Mouse (Mus musculus) ovary, postnatal 36 days (tissue): ENCODE measurements around the gene Bnip2.

Experiments
- DNase-seq: peaks from one replicate; pipeline ENCODE4 v3.0.0; 2022; ENCODE audit warnings: low spot score, mixed read lengths

Gene Bnip2

GRCm38 (mm10) chr9:69989303-69990121 lies at the start of gene Bnip2:
Bnip2 (plus strand) TSS chr9:69989466.
- DNase-seq: peak; percentile 98

- DNase-seq: no peak
Measured at GRCm38 (mm10) chr9:69940839-69941490, 48.3 kb upstream of the Bnip2 start.

DNA sequence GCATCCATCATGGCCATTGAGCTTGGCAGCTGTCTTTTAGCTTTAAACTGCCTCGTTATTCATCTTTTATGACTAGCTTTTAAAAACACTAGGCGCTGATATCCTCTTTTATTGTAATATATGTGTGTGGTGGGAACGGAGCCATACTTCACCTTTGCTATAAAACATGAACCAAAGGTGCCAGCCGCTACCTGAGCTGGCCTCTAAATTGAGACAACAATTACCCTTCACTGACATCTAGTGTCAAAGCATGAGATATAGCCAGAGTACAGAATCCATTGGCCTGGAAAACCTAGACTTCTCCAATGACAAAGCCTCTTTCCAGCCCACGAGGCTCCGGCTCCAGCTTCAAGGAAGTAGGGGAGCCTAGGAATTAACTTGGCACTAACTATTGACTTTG lies 47.7 kb upstream of the Bnip2 start:
- no peak for DNase-seq

- peak; percentile 59 for DNase-seq
Measured at GRCm38 (mm10) chr9:69948964-69949363, 40.3 kb upstream of the Bnip2 start.

GRCm38 (mm10) chr9:69949641-69950040 lies 39.6 kb upstream of the Bnip2 start:
- no peak for DNase-seq

DNA sequence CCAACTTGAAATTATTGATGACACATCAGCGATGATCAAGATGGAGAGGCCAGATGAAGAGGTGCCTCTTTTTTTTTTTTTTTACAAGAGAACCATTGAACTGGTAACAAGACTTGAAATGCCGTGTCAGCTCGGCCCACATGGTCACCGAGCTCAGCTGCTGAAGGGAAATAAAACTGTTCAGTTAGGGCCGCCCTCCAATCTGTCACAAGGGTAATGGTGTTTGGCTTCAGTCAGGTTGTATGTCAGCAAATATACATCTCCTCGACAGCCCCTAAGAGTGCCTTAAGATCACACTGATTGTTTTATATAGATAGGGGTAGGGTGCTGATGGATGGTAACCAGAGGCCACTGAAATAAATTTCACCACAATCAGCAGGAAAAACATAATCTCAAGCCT lies 28.3 kb upstream of the Bnip2 start:
- no peak for DNase-seq

GRCm38 (mm10) chr9:69964370-69964769 lies 24.9 kb upstream of the Bnip2 start:
- no peak for DNase-seq

- DNase-seq: no peak
Measured at GRCm38 (mm10) chr9:69985526-69985925, 3.7 kb upstream of the Bnip2 start.

GRCm38 (mm10) chr9:69986063-69986462 lies 3.2 kb upstream of the Bnip2 start:
- no peak for DNase-seq

- no peak for DNase-seq
Measured at GRCm38 (mm10) chr9:69986571-69986970, 2.7 kb upstream of the Bnip2 start.

DNA sequence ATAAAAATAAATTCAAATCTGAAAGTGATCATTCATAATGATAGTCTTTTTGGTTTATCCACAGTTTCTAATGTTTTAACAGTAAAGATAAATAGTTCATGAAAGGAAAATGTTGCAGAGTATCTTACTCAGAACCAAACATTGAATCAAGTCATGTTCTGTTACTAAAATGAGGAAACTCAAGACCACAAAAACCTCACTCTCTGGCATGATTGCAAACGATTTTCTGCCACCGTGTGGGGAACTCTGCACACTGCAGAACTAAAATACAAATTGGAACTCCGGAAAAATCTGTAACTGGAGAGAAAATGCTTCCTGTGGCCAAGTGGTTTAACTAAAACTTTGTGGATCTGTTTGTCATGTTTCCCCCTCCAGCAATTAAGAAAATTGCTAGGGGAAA lies 1.7 kb upstream of the Bnip2 start:
- peak; percentile 56 for DNase-seq

DNA sequence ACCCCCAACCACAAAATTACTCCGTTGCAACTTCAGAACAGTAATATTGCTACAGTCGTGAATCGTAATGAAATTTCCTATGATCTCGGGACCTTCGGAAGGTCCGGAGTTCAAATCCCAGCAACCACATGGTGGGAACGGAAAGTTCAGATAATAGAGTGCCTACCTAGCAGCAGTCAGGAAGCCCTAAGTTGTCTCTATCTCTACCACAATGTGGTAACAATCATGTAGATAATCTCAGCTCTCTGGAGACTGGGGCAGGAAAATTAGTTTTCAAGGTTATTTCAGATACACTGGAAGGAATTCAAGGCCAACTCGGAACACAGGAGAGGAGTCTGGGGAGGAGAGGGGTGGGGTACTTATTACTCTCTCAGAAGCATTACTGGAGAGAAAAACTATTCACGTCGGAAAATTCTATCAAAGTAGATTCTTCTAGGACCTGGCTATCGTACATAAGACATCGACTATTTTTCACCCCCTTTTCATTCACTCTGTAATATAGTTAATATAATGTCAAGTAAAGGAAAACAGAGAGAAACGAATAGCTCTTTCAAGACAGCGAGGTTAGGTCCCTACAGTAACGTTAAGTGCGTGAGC lies 462 bp upstream of the Bnip2 start:
- no peak for DNase-seq

DNA sequence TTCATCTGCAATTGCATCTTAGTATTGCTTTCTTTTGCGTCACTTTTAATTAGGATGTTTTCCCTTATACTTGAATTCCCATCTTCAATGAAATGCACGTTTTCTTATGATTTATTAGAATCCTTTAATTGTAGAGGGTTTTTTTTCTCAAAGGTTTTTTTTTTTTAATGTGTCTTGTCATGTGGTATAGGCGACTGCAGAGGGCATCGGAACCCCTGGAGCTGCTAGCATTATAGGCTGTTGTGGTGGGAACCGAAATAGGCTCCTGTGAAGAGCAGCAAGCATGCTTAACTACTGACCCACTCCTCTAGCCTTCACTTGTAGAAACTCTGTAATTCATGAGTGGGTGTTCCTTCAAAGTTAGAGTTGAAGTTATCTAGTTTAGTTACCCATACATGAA lies 1.1 kb downstream of the Bnip2 start:
- no peak for DNase-seq

DNA sequence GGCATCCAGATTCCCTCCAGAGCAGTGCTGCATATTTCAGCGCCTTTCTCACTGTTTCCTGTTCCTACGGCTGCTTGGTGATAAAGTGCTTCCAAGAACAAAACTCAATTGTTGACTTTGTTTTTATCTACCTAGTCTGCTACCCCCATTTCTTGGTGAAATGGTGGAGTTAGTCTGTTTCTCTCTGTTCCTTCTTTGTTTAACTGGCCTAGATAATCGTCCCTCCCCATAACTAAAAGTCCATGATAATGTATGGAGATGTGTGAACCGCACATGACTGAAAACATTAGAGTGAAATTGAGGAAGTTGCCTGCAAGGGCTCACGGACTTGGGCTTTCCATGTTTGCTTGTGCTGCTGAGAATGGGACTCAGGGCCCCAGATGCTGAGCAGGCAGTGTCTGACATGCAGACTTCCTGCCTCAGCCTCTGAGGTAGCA lies 3.6 kb downstream of the Bnip2 start:
- no peak for DNase-seq

- DNase-seq: no peak
Measured at GRCm38 (mm10) chr9:69993479-69993878, 4.2 kb downstream of the Bnip2 start.

GRCm38 (mm10) chr9:69994547-69994946 lies 5.3 kb downstream of the Bnip2 start:
- DNase-seq: no peak

- DNase-seq: no peak
Measured at GRCm38 (mm10) chr9:69999318-69999717, 10.1 kb downstream of the Bnip2 start.

GRCm38 (mm10) chr9:70003516-70003915 lies 14.2 kb downstream of the Bnip2 start:
- DNase-seq: no peak

DNA sequence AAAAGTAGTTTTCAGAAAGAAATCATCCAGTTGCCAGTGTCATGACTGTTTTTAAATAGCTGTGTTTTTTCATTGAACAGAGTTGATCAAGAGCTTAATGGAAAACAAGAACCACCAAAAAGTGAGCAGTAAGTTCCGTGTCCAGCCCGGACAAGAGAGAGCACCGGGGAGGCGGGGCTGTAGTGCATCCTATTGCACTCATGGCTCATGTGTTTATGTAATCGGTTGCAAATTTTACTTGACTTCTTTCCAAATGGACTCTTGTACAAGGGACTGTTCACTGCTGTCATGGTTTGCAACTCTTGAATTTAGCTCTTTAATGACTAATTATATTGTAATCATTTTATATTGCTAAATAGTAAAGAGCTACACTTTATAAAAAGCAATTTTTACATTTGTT lies 17.7 kb downstream of the Bnip2 start:
- no peak for DNase-seq

DNA sequence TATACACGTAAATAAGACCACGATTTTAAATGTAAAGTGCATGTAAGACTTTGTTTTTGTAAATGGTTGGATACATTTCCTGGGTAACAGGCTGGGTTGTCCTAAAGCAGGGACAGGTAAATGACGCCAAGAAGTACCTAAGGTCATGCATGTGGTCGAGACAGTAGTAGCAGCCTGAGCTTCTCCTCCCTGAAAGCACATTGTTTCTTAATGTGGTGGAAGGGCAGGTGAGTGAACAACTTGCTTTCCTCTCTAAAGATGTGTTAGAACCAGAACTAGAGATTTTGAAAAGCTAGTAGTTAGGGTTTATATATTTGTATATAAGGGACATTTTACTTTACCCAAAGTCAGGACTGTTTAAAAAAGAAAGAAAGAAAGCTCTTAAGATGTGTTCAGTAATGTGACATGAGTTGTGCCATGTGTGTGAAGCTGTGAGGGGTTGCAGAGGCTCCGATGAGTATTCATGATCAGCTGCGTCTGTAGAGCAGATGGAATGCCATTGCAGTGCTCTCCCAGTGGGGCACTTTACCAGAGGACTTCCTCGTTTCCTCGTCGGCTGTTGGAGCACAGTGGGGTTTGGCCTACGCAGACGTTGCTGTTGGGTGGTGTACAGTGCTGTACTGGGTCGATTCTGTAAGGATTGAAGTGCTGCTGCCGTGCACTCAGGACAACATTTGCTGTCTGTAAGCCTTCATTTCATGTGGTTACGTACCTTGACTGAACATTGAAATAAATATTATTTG lies 18.4 kb downstream of the Bnip2 start:
- DNase-seq: no peak

DNA sequence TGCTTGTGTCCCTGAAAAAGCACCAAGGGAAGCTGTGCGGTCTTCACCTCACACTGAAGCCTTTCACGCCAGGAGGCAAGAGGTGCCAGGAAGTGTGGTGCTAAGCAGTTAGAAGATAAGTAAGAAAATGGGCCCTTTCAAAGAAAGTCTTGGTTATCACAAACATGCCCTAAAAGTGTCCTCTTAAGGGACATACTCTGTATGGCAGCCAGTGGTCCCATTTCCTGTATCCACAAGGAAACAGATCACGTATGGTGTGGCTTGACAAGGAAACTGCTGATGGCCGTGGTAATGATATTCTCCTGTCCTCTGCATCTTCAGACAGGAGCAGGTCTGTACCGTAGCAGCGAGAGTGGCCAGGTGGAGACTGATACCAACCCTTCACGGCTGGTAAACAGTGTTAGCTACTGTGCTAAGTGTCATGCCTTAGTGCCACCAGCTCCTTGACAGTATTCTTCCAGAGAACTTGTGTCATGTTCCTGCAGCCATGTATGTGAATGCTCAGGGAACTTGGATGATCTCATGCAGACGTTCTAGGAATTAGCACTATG lies 20.6 kb downstream of the Bnip2 start:
- DNase-seq: no peak
